Mouse (Mus musculus) limb, embryonic 14.5 days (tissue): ENCODE measurements around the gene She. TPM values are rescaled to one million over a fixed set of nuclear protein-coding genes. Genes with fewer than 3 reads are reported as not detected.

Experiments used
- ATAC-seq: fragments of 200-750 bp; cut with Nextera tagmentation; 2 replicates; pipeline ENCODE4 v1.8.0; 2017; ENCODE audit warnings: low read depth, moderate number of reproducible peaks, moderate TSS enrichment; ENCODE audit not compliant: low FRiP score
- DNase-seq: peaks from one replicate; pipeline ENCODE4 v3.0.0-alpha.2; 2015; ENCODE audit warnings: low spot score
- H3K27ac ChIP-seq: fragments of 300-500 bp; sonication (generic); replicated peaks from 2 replicates; pipeline ENCODE4 v1.5.1; 2014; ENCODE audit warnings: low read depth, mild to moderate bottlenecking, low read length, moderate library complexity, mixed read lengths
- H3K27me3 ChIP-seq: fragments of 300-500 bp; sonication (generic); 2 replicates; pipeline ENCODE4 v1.6.1; 2014; ENCODE audit warnings: low read length, mixed read lengths; ENCODE audit not compliant: control insufficient read depth, insufficient read depth
- H3K36me3 ChIP-seq: fragments of 300-500 bp; sonication (generic); 2 replicates; pipeline ENCODE4 v1.6.1; 2014; ENCODE audit warnings: mild to moderate bottlenecking, low read length, moderate library complexity, mixed read lengths; ENCODE audit not compliant: control insufficient read depth, insufficient read depth
- H3K4me1 ChIP-seq: fragments of 300-500 bp; sonication (generic); 2 replicates; pipeline ENCODE4 v1.6.1; 2014; ENCODE audit warnings: antibody characterized with exemption, low read length, mixed read lengths; ENCODE audit not compliant: control insufficient read depth, insufficient read depth
- H3K4me2 ChIP-seq: fragments of 300-500 bp; sonication (generic); replicated peaks from 2 replicates; pipeline ENCODE4 v1.6.1; 2014; ENCODE audit warnings: low read depth, mild to moderate bottlenecking, low read length, moderate library complexity; ENCODE audit not compliant: severe bottlenecking
- H3K4me3 ChIP-seq: fragments of 300-500 bp; sonication (generic); replicated peaks from 2 replicates; pipeline ENCODE4 v1.5.1; 2014; ENCODE audit warnings: low read length
- H3K9ac ChIP-seq: fragments of 300-500 bp; sonication (generic); 2 replicates; pipeline ENCODE4 v1.6.1; 2014; ENCODE audit warnings: mild to moderate bottlenecking, low read depth, low read length, moderate library complexity; ENCODE audit not compliant: severe bottlenecking
- H3K9me3 ChIP-seq: fragments of 300-500 bp; sonication (generic); 2 replicates; pipeline ENCODE4 v1.6.1; 2016; ENCODE audit warnings: low read length; ENCODE audit not compliant: control insufficient read depth
- POLR2A ChIP-seq: fragments of 200-500 bp; IDR thresholded peaks from 2 replicates; pipeline ENCODE4 v1.8.0; 2012; ENCODE audit warnings: inconsistent platforms, mild to moderate bottlenecking, moderate library complexity, borderline replicate concordance; ENCODE audit not compliant: insufficient read depth, insufficient read length; ENCODE audit errors: extremely low read depth
- WGBS: fragments of 180-500 bp; shearing (Covaris S2); extraction: QIAGEN DNeasy Blood & Tissue Kit; methylation state at CpG from one replicate; pipeline ENCODE4 v1.1.7; 2014; 5-methylcytosine and 5-hydroxymethylcytosine counted together
- polyA plus RNA-seq, 2 experiments: library from polyadenylated mRNA; depleted of rRNA in 1 of 2; stranded (reverse) in 1 of 2; unstranded in 1 of 2; fragments of >200 nt; fragmentation: Nextera tagmentation in 1 of 2; extraction: Ambion mirVana in 1 of 2; gene quantifications; 2 replicates each; pipeline versions ENCODE4 v1.2.1 to v1.2.3; 2012 to 2014

She gene
- polyA plus RNA-seq, 2 experiments: 2.9 to 4.7 TPM

DNA sequence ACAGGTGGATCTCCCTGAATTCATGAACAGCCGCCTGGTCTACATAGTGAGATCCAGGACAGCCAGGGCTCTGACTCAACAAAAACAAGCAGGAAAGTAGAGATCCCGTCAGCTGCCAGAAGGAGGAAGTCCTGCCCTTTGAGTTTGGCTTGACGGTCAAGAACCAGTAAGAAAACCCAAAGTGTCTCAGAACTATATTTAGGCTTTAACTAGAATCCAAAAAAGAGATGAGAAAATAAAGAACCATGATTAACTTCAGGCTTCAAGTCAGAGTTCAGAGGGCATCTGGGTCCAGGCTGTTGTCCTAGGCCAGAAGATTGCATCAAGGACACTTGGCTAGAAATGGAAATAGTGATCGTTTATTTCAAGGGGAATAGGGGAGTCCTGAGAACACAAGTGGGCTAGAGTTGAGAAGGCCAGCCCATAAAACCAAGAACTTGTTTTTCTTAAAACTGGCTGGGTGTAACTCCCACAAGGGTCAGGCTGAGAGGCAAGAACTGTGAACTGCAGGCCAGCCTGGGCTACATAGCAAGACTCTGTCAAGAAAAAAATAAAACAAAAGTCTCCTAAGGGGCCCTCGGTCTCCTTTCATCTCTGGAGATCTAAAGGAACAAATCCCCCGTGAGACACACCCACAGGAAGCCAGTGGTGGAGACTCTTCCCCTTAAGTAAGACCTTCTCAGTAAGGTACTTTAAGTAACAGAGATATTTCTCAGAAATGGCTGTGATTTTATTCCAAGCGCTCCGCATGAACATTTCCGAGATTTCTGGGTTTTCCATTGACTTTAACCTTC is 32.7 kb downstream of the She start:
- H3K9me3 ChIP-seq: no peaks in the 10 kb centered on the region
- H3K36me3 ChIP-seq: no peaks in the 10 kb centered on the region
- WGBS: 78% methylated on average over 9 of the region's 9 CpGs
- H3K4me2 ChIP-seq: no peak overlapping the region
- DNase-seq: no peak
- peaks cover 14% of the 10 kb centered on the region for H3K4me1 ChIP-seq
- no peak for TF ChIP-seq POLR2A
- H3K9ac ChIP-seq: no peak overlapping the region
- ATAC-seq: no peak
- H3K27ac ChIP-seq: no peak overlapping the region
- no peaks in the 10 kb centered on the region for H3K27me3 ChIP-seq
- no peak overlapping the region for H3K4me3 ChIP-seq

DNA sequence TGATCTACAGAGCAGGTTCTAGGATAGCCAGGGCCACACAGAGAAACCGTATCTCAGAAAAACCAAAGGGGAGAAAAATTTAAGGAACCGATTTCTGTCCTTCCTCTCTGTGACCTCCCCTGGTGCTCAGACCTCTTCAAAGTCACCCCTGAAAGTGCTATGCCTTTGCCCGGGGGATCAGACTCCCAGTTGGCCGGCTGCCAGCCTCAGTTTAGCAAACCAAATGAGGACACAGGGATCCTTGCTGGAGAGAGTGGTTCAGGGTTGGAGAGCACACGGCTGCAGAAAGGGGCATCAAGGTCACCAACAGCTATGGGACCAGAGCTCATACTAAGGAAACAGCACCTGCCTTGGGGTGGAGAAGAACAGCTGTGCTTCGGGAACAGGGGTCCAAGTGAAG is 33.9 kb downstream of the She start:
- no peak for ATAC-seq

GRCm38 (mm10) chr3:89865764-89866163 is 34.6 kb downstream of the She start:
- Histone ChIP-seq H3K27ac (no peak overlapping the region), H3K4me1 (peaks cover 22% of the 10 kb centered on the region), H3K4me2 (no peak overlapping the region), H3K4me3 (no peak overlapping the region), H3K9ac (no peak overlapping the region), H3K27me3 (no peaks in the 10 kb centered on the region), H3K36me3 (no peaks in the 10 kb centered on the region), H3K9me3 (no peaks in the 10 kb centered on the region)
- no peak for ATAC-seq
- WGBS: 87% methylated on average over 4 of the region's 4 CpGs
- no peak for DNase-seq
- no peak for TF ChIP-seq POLR2A

More for the DNA sequence above, 33.9 kb downstream of the She start:
- H3K4me1 ChIP-seq: peaks cover 20% of the 10 kb centered on the region
- DNase-seq: no peak
- H3K4me2 ChIP-seq: no peak overlapping the region
- H3K9me3 ChIP-seq: no peaks in the 10 kb centered on the region
- no peaks in the 10 kb centered on the region for H3K27me3 ChIP-seq
- no peak for TF ChIP-seq POLR2A
- no peaks in the 10 kb centered on the region for H3K36me3 ChIP-seq
- no peak overlapping the region for H3K27ac ChIP-seq
- 69% methylated on average over 6 of the region's 6 CpGs for WGBS
- H3K9ac ChIP-seq: no peak overlapping the region
- no peak overlapping the region for H3K4me3 ChIP-seq

- 51% methylated on average over 4 of the region's 4 CpGs for WGBS
- H3K9ac ChIP-seq: no peak overlapping the region
- no peak overlapping the region for H3K27ac ChIP-seq
- ATAC-seq (peak; percentile 39; the same call in 1 of the 2 replicates), DNase-seq (peak; percentile 82)
- H3K4me2 ChIP-seq: no peak overlapping the region
- peaks cover 18% of the 10 kb centered on the region for H3K4me1 ChIP-seq
- no peak overlapping the region for H3K4me3 ChIP-seq
- H3K36me3 ChIP-seq: no peaks in the 10 kb centered on the region
- no peak for TF ChIP-seq POLR2A
- no peaks in the 10 kb centered on the region for H3K27me3 ChIP-seq
- H3K9me3 ChIP-seq: no peaks in the 10 kb centered on the region
Measured at GRCm38 (mm10) chr3:89867651-89868050, 36.5 kb downstream of the She start.

GRCm38 (mm10) chr3:89868357-89868756 is 37.2 kb downstream of the She start:
- Histone ChIP-seq H3K4me2 (peak overlapping the region; percentile 26), H3K27ac (peak overlapping the region; percentile 46)
- ATAC-seq: peak; percentile 53

More at GRCm38 (mm10) chr3:89868357-89868756, 37.2 kb downstream of the She start:
- no peak for TF ChIP-seq POLR2A
- no peaks in the 10 kb centered on the region for H3K9me3 ChIP-seq
- 9% methylated on average over 7 of the region's 7 CpGs for WGBS
- H3K4me1 ChIP-seq: peaks cover 18% of the 10 kb centered on the region
- H3K4me3 ChIP-seq: no peak overlapping the region
- peak; percentile 67 for DNase-seq
- H3K27me3 ChIP-seq: no peaks in the 10 kb centered on the region
- no peak overlapping the region for H3K9ac ChIP-seq
- no peaks in the 10 kb centered on the region for H3K36me3 ChIP-seq
